Mouse (Mus musculus): ENCODE measurements around the gene Tmem181a.
"Not testable (repeated sequence)": the region's sequence is repeated elsewhere in the genome, so short reads cannot be mapped to it uniquely, and the experiment has no call there.

Tmem181a gene

GRCm38 (mm10) chr17:6256400-6257069 lies at the start of gene Tmem181a:
Gene Tmem181a, plus strand, starts transcription at chr17:6256860.
- DNase-seq (ENCODE audit: low read depth, low spot score): not testable (repeated sequence)

- no peak for DNase-seq (ENCODE audit: low read depth, low spot score)
Measured at GRCm38 (mm10) chr17:6211721-6212120, 44.9 kb upstream of the Tmem181a start.

GRCm38 (mm10) chr17:6215640-6216039 lies 41.0 kb upstream of the Tmem181a start:
- no peak for DNase-seq (ENCODE audit: low read depth, low spot score)

GRCm38 (mm10) chr17:6216514-6216913 lies 40.1 kb upstream of the Tmem181a start:
- DNase-seq (ENCODE audit: low read depth, low spot score): no peak

- not testable (repeated sequence) for DNase-seq (ENCODE audit: low read depth, low spot score)
Measured at GRCm38 (mm10) chr17:6232633-6233032, 24.0 kb upstream of the Tmem181a start.

GRCm38 (mm10) chr17:6251298-6251697 lies 5.4 kb upstream of the Tmem181a start:
- DNase-seq (ENCODE audit: low read depth, low spot score): not testable (repeated sequence)

GRCm38 (mm10) chr17:6257070-6257456 lies 403 bp downstream of the Tmem181a start:
- DNase-seq (ENCODE audit: low read depth, low spot score): not testable (repeated sequence)

- DNase-seq (ENCODE audit: low read depth, low spot score): not testable (repeated sequence)
Measured at GRCm38 (mm10) chr17:6269876-6270831, 13.5 kb downstream of the Tmem181a start.

GRCm38 (mm10) chr17:6270840-6271239 lies 14.2 kb downstream of the Tmem181a start:
- DNase-seq (ENCODE audit: low read depth, low spot score): not testable (repeated sequence)

- DNase-seq (ENCODE audit: low read depth, low spot score): not testable (repeated sequence)
Measured at GRCm38 (mm10) chr17:6271970-6272369, 15.3 kb downstream of the Tmem181a start.

GRCm38 (mm10) chr17:6274693-6275092 lies 18.0 kb downstream of the Tmem181a start:
- not testable (repeated sequence) for DNase-seq (ENCODE audit: low read depth, low spot score)

GRCm38 (mm10) chr17:6279205-6279604 lies 22.5 kb downstream of the Tmem181a start:
- DNase-seq (ENCODE audit: low read depth, low spot score): not testable (repeated sequence)

- DNase-seq (ENCODE audit: low read depth, low spot score): not testable (repeated sequence)
Measured at GRCm38 (mm10) chr17:6279772-6280171, 23.1 kb downstream of the Tmem181a start.

- not testable (repeated sequence) for DNase-seq (ENCODE audit: low read depth, low spot score)
Measured at GRCm38 (mm10) chr17:6280513-6280912, 23.9 kb downstream of the Tmem181a start.

- DNase-seq (ENCODE audit: low read depth, low spot score): not testable (repeated sequence)
Measured at GRCm38 (mm10) chr17:6283137-6283536, 26.5 kb downstream of the Tmem181a start.

GRCm38 (mm10) chr17:6286169-6286568 lies 29.5 kb downstream of the Tmem181a start:
- DNase-seq (ENCODE audit: low read depth, low spot score): not testable (repeated sequence)

GRCm38 (mm10) chr17:6289045-6289444 lies 32.4 kb downstream of the Tmem181a start:
- DNase-seq (ENCODE audit: low read depth, low spot score): not testable (repeated sequence)

- not testable (repeated sequence) for DNase-seq (ENCODE audit: low read depth, low spot score)
Measured at GRCm38 (mm10) chr17:6293882-6294281, 37.2 kb downstream of the Tmem181a start.

- not testable (repeated sequence) for DNase-seq (ENCODE audit: low read depth, low spot score)
Measured at GRCm38 (mm10) chr17:6297060-6297795, 40.6 kb downstream of the Tmem181a start.

- DNase-seq (ENCODE audit: low read depth, low spot score): not testable (repeated sequence)
Measured at GRCm38 (mm10) chr17:6300190-6300863, 43.7 kb downstream of the Tmem181a start.

GRCm38 (mm10) chr17:6304891-6305290 lies 48.2 kb downstream of the Tmem181a start:
- not testable (repeated sequence) for DNase-seq (ENCODE audit: low read depth, low spot score)
